Comparison of ENCODE assay signal across 17 mouse cellular contexts in genomic region chr7:118503844-118504243, GRCm38 (mm10). TPM values are rescaled to one million over a fixed set of nuclear protein-coding genes. Genes with fewer than 3 reads are reported as not detected.
"Had no signal": no experiment of that assay in that cellular context is flagged by ENCODE, and none has a peak within 500 bp of the region (broad histone marks: within the 10 kb centered on the region; RNA-seq: fewer than 3 reads in every experiment).

No protein-coding gene starts in this region.

- H3K27me3 ChIP-seq: limb, embryonic 13.5 days; liver, embryonic 15.5 days; lung, embryonic 15.5 days; stomach, embryonic 15.5 days had no signal

- H3K27ac ChIP-seq: kidney, embryonic 15.5 days; limb, embryonic 13.5 days; liver, embryonic 15.5 days; lung, embryonic 15.5 days; macrophage; stomach, embryonic 15.5 days had no signal

- H3K4me1 ChIP-seq: kidney, embryonic 15.5 days; limb, embryonic 13.5 days; liver, embryonic 15.5 days; lung, embryonic 15.5 days; stomach, embryonic 15.5 days had no signal

- DNase-seq: kidney, adult 11 months; kidney, postnatal 25 days; layer of hippocampus, adult 9-11 months; layer of hippocampus, postnatal 36 days; right cerebral cortex, postnatal 14 days; thymus, adult 2 months; thymus, postnatal 25 days had no signal

- H3K4me3 ChIP-seq: kidney, embryonic 15.5 days; limb, embryonic 13.5 days; liver, embryonic 15.5 days; lung, embryonic 15.5 days; megakaryocyte, embryonic 14.5 days; stomach, embryonic 15.5 days had no signal

- H3K4me2 ChIP-seq: kidney, embryonic 15.5 days; limb, embryonic 13.5 days; liver, embryonic 11.5 days; liver, embryonic 15.5 days; lung, embryonic 15.5 days; midbrain, embryonic 11.5 days; stomach, embryonic 15.5 days had no signal

- ATAC-seq: midbrain, embryonic 16.5 days had no signal

- H3K36me3 ChIP-seq: kidney, embryonic 15.5 days; limb, embryonic 13.5 days; liver, embryonic 15.5 days; lung, embryonic 15.5 days; stomach, embryonic 15.5 days had no signal

- H3K9me3 ChIP-seq: kidney, embryonic 15.5 days; limb, embryonic 13.5 days; liver, embryonic 15.5 days; lung, embryonic 15.5 days; stomach, embryonic 15.5 days had no signal

- H3K9ac ChIP-seq: kidney, embryonic 15.5 days; limb, embryonic 13.5 days; liver, embryonic 15.5 days; lung, embryonic 15.5 days; stomach, embryonic 15.5 days had no signal

RNA-seq across cellular contexts. Expression of gene Syt17, which starts 55.8 kb away (rescaled TPM):
- polyA plus RNA-seq: macrophage had no signal
